Mouse (Mus musculus) cerebellum, adult 11 months (tissue): ENCODE results near the gene Zfp281.

Experiments
- DNase-seq: peaks from one replicate; pipeline ENCODE4 v3.0.0; 2022

Zfp281 gene

DNA sequence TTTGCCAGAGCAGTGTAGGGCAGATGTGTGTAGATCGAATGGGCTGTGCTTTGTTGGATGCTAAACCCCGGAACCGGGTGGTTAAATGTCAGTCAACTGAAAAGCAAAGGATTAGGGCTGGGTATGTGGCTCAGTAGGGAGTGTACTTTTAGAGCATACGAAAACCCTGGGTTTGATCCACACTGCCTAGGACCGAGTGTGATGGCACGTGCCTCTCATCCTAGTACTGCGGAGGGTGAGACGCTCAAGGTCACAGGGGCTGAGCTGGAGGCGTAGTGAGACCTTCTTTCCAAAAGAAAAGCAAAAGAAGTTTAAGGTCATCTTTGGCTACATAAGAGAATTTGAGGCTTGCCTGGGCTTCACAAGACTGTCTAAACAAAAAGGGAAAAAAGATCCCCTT, 34.6 kb downstream of the Zfp281 start:
- no peak for DNase-seq

DNA sequence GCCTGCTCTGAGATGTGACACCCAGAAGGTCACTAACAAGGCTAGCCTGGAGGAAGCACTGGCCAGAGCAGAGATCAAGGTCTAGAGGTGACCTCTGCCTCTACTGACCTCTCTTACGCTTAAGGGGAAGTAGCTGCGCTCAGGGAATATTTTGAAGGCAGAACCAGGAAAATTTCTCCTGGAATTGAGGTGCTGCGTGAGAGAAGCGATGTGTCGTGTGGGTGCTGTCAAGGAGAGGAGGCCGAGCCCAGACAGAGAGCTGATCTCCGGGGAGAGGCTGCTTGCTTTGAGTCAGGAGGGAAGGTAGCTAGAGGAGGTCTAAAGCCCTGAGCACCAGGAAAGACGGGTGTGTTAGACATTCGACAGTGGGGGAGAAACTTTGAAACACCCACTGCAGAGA, 35.2 kb downstream of the Zfp281 start:
- DNase-seq, result no peak

DNA sequence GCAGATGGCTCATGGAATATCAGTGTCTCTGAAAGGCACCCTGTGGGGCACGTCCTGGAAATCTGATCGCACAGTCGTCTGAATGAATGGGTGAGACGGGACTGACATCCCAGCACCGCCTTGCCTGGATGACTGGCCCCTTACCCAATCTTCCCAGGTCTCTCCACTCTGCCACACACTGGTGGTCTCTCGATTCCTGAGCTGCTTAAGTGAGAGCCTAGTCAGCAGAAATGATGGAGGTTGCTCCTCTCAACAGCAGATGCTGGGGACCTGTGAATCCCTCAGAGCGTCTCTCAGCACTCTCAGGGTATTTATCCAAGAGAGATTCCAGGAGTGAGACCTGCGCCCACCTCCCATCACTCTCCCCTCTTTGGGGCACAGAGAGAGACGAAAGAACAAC, 36.8 kb downstream of the Zfp281 start:
- DNase-seq, result no peak

DNA sequence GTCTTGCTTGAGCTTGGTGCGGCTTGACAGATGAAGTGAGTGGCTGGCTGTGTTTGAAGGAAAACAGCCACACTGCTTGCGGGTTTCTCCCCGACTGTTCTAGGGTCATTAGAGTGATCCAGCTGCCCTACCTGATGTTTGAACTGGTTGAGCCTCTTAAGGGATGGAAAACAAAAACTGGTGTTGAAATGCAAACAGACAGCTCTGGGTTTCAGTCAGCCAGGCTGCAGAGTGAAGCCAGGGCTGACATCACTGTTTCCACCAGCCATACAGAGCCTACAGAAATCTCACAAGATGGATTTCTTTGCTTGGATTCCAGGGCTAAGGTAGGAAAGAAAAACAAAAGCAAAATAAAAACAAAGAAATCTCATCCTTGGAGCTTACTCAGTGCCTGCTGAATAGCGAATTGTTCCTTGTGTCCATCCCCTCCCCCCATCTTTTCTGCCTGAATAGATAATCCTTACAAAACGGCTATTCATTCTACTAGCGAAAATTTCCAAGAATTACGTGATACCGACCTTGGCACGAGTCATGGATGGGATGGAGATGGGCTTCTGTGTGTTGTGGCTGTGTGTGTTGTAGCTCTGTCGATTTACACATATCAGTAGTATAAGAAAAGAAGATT, 37.4 kb downstream of the Zfp281 start:
- no peak for DNase-seq

DNA sequence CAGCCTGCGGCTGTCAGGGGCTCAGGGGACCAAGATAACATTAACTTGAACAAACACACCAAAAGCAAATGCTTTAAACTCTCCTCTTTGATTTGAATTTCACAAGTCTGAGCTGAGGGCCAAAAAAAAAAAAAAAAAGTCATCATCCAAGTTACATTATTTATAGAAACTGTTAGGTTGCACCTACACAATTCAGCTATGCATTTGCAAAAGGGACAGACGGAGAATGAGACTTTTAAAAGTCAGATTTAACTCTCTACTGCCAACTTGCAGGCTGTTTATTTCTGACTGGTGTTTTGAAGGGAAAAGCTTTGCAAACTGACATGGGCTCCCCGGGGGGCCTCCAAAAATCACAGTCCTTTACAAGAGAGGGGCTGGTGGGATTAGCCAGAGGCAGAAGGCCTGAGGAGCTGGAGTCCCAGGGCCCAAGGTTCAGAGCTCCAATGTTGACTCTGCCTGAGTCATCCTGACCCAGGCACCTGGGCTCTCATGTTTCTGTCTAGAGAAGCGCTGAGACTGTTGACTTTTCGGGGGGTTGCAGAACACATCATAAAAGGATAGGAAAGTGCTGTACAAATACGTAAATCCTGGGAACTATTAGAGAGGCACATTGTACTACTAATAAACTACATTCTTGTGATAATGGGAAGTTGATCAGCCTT, 40.4 kb downstream of the Zfp281 start:
- DNase-seq, result no peak

DNA sequence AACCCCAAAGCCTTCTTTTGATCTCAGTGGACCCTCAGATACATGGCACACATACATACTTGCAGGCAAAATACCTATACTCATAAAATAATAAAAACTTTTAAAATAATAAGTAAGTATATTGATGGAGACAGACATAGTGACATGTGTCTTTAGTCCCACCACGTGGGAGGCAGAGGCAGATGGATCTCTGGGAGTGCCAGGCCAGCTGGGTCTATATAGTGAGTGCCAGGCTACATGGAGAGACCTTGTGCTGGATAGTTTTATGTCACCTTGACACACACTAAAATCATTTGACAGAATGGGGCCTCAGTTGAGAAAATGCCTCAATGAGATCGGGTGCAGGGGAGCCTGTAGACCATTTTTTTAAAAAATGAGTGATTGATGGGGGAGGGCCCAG, 41.8 kb downstream of the Zfp281 start:
- no peak for DNase-seq

DNA sequence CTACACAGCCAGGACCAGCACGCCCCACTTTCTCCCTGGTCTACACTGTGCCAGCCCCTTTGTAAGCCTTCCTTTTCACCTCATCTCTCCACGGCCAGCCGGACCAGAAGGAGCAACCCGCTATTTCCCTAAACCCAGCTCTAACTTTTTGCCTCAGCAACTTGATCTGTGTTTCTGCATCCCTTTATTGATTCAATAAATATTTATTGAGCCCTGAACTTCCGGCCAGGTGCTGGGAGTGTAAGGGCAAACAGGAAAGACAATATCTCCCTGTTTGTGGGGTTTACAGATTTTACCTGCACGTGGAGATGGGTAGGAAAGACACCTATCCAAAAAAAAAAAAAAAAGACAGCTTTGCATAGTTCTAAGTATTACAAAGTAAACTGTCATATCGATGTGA, 45.2 kb downstream of the Zfp281 start:
- no peak for DNase-seq

DNA sequence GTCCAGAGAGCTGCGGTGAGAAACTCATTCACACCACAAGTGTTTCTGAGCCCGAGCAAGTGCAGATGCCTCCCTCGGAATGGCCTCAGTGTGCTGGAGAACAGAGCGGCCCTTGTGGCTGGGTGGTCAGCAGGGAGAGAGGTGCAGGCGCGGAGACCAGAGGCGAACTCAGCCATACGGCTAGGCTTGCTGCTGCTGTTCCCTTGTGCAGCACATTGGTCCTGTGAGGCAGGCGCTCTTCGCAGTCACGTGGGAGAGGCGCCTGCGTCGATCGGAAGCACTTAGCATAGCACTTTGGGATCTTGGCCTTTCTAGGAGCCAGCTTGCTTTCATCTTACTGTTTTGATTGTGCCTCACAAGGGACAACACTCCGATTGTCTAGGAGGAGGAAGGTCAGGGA, 45.7 kb downstream of the Zfp281 start:
- DNase-seq, result no peak

DNA sequence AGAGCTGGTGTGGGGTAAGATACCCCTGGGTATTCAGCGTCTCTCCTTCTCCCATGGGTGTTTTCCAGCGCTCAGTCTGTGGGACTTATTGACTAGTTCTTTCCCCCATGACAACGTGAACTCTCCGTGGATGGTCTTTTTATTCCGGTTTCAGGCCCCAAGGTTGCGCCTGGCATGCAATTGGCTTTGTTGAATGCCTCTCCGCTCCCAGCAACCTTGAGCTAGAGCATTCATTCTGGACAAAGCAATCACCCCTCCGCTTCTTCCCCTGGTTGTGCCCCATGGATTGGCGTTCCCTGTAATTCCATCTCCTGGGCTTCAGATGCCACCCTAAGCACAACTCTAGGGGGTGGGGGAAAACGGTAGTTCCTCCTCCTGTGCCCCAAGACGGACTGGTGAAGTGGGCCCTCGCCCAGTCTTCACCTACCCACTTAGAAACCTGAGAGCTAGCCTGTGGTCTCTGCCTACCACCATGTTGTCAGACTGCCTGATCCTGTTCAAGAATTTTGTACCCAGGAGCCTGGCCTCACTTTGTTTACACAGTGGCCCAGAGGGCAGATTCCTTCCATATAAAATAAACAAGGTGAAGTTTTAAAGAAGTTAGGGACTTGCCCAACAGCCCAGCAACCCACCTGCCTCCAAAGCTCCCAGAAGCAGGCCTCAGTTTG, 47.2 kb downstream of the Zfp281 start:
- no peak for DNase-seq

DNA sequence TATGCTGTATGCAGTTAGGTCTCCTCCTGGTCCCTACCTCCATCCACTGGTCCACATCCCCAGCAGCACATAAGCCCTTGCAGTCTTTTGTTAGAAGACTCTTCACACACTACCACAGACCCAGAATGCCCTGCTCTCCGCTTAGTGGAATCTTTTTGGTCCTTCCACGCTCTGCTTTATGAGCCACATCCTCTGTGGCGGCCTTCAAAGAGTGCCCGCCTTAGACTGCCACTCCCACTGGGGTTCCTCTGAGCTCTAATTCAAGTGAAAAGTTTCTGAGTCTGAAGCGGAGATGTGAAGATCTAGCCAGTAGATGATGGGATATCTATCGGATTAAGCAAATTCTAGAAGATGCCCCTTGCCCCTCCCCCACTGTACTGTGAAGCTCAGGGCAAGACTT, 47.9 kb downstream of the Zfp281 start:
- DNase-seq, result no peak

DNA sequence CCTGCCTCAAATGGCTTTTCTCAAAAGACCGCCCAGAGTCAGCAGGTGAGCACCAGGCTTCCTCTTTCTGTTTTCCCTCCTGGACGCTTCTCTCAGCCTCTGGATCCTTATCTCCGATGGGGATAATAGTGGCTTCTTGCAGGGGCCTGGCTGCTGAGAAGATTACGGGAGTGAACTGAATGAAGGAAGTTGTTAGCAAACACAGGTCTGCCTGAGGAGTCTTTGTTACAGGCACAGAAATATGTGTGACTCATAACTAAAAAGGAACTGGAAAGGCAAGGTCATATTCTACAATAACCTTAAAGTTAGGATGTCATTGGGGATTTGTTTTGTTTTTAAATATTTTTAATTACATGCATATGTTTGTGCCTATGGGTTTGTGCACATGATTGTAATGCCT, 48.6 kb downstream of the Zfp281 start:
- no peak for DNase-seq

DNA sequence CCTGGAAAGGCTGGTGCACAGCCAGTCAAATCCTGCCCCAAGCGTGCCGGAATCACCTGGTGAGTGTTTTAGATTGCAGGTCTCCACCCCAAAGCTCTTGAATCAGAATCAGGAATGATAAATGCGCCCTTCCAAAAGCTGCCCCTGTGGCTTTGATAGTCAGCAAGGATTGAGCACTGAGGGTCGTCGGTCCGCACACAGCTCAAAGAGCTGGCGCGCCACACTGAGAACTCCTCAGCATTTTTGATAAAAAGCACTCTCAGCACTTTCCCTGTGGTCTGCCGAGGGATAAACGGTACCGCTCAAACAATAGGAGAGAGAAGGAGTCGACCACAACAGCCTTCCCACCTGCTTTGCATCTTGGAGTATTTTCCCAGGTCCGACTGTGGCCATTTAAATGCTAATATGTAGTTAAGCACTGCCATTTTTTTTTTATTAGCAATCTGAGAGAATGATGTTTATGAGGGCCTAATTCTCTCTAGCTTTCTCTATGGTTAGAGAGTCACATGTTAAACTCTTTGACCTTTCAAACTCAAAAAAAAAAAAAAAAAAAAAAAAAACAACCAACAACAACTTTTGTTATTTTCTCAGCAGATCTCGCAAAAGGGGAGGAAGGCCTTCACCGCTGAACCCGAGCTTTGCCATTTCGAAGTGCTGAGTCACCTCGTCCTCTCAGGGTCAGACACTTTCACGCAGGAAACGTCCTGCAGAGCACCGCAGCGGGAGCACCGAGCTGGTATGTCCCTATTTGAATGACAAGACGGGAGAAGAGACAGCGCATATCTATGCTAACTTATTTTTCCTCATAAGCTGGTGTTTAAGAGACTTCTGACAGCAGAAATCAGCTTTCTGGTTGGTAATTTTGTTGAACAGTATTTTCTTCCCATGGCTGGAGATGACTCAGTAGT, 50.1 kb downstream of the Zfp281 start:
- DNase-seq, result no peak

DNA sequence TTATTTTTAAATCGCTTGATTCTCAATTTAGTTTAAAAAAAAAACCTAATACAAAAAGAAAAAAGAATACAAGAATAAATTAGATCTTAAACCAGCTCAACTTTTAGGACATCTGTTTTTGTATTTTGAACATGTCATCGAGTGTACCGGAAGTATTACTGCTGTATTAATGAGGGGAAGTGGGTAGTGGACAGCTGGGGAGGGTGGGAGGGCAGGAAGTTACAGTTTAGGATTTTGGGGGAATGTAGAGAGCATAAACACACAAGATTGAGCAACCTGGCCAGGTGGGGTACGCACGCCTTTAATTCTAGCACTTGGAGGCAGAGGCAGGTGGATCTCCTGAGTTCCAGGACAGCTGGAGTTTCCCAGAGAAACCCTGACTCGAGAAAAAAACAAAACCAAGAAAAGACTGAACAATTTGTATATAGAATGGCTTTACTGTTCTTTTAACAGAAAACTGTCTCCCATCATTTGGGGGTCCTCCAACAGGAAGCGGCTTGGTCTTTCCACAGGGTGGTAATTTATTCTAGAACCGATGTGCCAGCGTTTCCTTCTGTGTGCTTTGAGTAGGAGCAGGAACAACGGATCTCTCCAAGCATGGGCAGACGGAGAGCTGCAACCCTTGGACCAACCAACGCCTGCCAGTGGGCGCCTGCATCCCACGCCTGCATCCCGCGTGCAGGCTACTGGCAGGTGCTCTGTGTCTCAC, 51.2 kb downstream of the Zfp281 start:
- DNase-seq, result no peak

DNA sequence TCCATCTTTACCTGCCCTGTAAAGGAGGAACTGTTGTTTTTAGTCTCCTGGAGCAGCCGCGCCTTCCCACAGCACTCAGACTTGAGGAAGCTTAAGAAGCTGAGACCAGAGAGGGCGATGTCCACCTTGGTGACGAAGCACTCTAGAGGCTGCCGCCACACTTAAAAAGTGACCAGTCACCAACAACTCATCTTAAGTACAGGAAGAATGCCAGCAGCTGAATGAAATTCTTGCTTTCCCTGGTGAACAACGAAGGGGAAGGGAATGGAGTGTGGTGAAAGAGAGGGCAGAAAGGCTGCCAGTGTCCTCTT, 51.7 kb downstream of the Zfp281 start:
- DNase-seq, result no peak

DNA sequence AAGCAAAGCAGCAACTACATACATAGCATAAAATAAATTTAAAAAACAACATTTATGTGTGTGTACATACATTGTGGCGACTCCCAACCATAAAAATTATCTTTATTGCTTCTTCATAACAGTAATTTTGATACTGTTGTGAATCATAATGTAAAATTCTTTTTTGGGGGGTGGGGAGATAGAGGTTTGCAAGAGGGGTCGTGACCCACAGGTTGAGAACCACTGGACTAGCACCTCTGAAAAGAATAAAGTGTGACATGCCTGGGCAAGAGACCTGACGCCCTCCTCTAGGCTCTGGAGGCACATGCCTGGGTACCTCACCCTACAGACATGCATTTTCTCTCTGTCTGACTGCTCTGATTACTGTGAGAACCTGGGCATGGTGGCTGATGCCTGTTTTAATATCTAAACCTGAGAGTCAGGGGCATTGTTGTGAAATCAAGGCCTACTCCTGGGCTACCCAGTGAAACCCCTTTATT, 53.2 kb downstream of the Zfp281 start:
- no peak for DNase-seq

DNA sequence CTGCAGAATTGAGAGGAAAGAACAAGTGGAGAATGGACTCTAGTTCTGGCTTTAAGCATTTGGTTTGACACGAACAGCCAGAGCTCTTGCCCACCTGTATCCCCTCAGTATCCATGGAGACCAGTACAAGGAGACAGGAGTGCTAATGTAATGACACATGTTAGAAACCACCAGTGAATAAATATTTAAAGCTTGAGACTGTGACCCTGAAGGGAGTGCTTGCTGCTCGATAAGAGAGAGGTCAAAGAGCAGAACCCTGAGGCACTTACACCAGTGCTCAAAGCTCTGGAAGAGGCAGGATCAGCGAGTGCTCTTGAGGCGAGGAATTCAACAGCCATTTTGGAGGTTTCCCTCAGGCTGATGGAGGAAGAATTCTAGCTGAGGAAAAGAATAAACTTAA, 54.1 kb downstream of the Zfp281 start:
- no peak for DNase-seq
